Mouse (Mus musculus): Measurements from ENCODE around the gene Mfsd9. TPM values are rescaled to one million over a fixed set of nuclear protein-coding genes. Genes with fewer than 3 reads are reported as not detected.

Mfsd9 gene
- total and polyA plus RNA-seq, 2 experiments from 2014 or later, result 1.2 to 3.5 TPM

- no peak for DNase-seq (ENCODE audit: low spot score)
- H3K36me3 ChIP-seq (replicated peaks; ENCODE audit: control insufficient read depth, insufficient read depth, low read length), result no peaks in the 10 kb centered on the region
- 100% methylated on average over 1 of the region's 1 CpGs for WGBS
- H3K27ac ChIP-seq (ENCODE audit: low read depth), result no peak overlapping the region
- TF ChIP-seq CTCF (IDR thresholded peaks at IDR 0.05; ENCODE audit: low read depth) (no peak), EP300 (IDR thresholded peaks at IDR 0.05; ENCODE audit: low read depth) (no peak)
- no peak overlapping the region for H3K4me2 ChIP-seq (ENCODE audit: low read depth, low read length)
- no peaks in the 10 kb centered on the region for H3K4me1 ChIP-seq (ENCODE audit: control insufficient read depth, insufficient read depth)
- no peak overlapping the region for H3K9ac ChIP-seq (replicated peaks; ENCODE audit: low read depth, low read length)
- H3K9me3 ChIP-seq (replicated peaks; ENCODE audit: control insufficient read depth, low read length), result no peaks in the 10 kb centered on the region
- ATAC-seq (ENCODE audit: insufficient read depth, low read depth), result no peak
- no peak overlapping the region for H3K4me3 ChIP-seq (ENCODE audit: low read depth, low read length)
- H3K27me3 ChIP-seq (ENCODE audit: control insufficient read depth, insufficient read depth, low read length), result no peaks in the 10 kb centered on the region
These were observed 5.0 kb upstream of the Mfsd9 start for GRCm38 (mm10) chr1:40795508-40795907.

- Histone ChIP-seq H3K9ac (replicated peaks; ENCODE audit: low read depth, low read length) (peak overlapping the region; percentile 46), H3K9me3 (replicated peaks; ENCODE audit: control insufficient read depth, low read length) (no peaks in the 10 kb centered on the region), H3K4me1 (ENCODE audit: control insufficient read depth, insufficient read depth) (no peaks in the 10 kb centered on the region), H3K27me3 (ENCODE audit: control insufficient read depth, insufficient read depth, low read length) (no peaks in the 10 kb centered on the region), H3K4me2 (ENCODE audit: low read depth, low read length) (peak overlapping the region; percentile 68), H3K36me3 (replicated peaks; ENCODE audit: control insufficient read depth, insufficient read depth, low read length) (no peaks in the 10 kb centered on the region), H3K27ac (ENCODE audit: low read depth) (no peak overlapping the region), H3K4me3 (ENCODE audit: low read depth, low read length) (peak overlapping the region; percentile 66)
- ATAC-seq (ENCODE audit: insufficient read depth, low read depth), result 0 out of 2 replicates have a peak, but pooled peaks have one; percentile 31
- TF ChIP-seq EP300 (IDR thresholded peaks at IDR 0.05; ENCODE audit: low read depth) (no peak), CTCF (IDR thresholded peaks at IDR 0.05; ENCODE audit: low read depth) (no peak)
- WGBS, result 36% methylated on average over 5 of the region's 5 CpGs
- no peak for DNase-seq (ENCODE audit: low spot score)
These were observed 737 bp downstream of the Mfsd9 start for GRCm38 (mm10) chr1:40789666-40790233.

GRCm38 (mm10) chr1:40788956-40789355, 1.5 kb downstream of the Mfsd9 start:
- DNase-seq (ENCODE audit: low spot score) (no peak), ATAC-seq (ENCODE audit: insufficient read depth, low read depth) (no peak)
- 80% methylated on average over 6 of the region's 6 CpGs for WGBS
- Histone ChIP-seq H3K36me3 (replicated peaks; ENCODE audit: control insufficient read depth, insufficient read depth, low read length) (no peaks in the 10 kb centered on the region; the same call in 1 of the 2 replicates), H3K4me2 (ENCODE audit: low read depth, low read length) (no peak overlapping the region), H3K27ac (ENCODE audit: low read depth) (no peak overlapping the region), H3K4me3 (ENCODE audit: low read depth, low read length) (no peak overlapping the region), H3K9me3 (replicated peaks; ENCODE audit: control insufficient read depth, low read length) (no peaks in the 10 kb centered on the region), H3K9ac (replicated peaks; ENCODE audit: low read depth, low read length) (no peak overlapping the region), H3K27me3 (ENCODE audit: control insufficient read depth, insufficient read depth, low read length) (no peaks in the 10 kb centered on the region), H3K4me1 (ENCODE audit: control insufficient read depth, insufficient read depth) (no peaks in the 10 kb centered on the region)
- no peak for TF ChIP-seq CTCF (IDR thresholded peaks at IDR 0.05; ENCODE audit: low read depth)
- TF ChIP-seq EP300 (IDR thresholded peaks at IDR 0.05; ENCODE audit: low read depth), result no peak

- ATAC-seq (ENCODE audit: insufficient read depth, low read depth), result no peak
- WGBS, result 81% methylated on average over 11 of the region's 11 CpGs
- Histone ChIP-seq H3K27ac (ENCODE audit: low read depth) (no peak overlapping the region), H3K36me3 (replicated peaks; ENCODE audit: control insufficient read depth, insufficient read depth, low read length) (no peaks in the 10 kb centered on the region; the same call in 1 of the 2 replicates), H3K4me1 (ENCODE audit: control insufficient read depth, insufficient read depth) (no peaks in the 10 kb centered on the region), H3K4me3 (ENCODE audit: low read depth, low read length) (no peak overlapping the region), H3K9me3 (replicated peaks; ENCODE audit: control insufficient read depth, low read length) (no peaks in the 10 kb centered on the region), H3K27me3 (ENCODE audit: control insufficient read depth, insufficient read depth, low read length) (no peaks in the 10 kb centered on the region), H3K9ac (replicated peaks; ENCODE audit: low read depth, low read length) (no peak overlapping the region), H3K4me2 (ENCODE audit: low read depth, low read length) (no peak overlapping the region)
- TF ChIP-seq EP300 (IDR thresholded peaks at IDR 0.05; ENCODE audit: low read depth) (no peak), CTCF (IDR thresholded peaks at IDR 0.05; ENCODE audit: low read depth) (no peak)
- DNase-seq (ENCODE audit: low spot score), result no peak
These were observed 4.5 kb downstream of the Mfsd9 start for GRCm38 (mm10) chr1:40785876-40786445.

GRCm38 (mm10) chr1:40784306-40784705, 6.2 kb downstream of the Mfsd9 start:
- H3K9me3 ChIP-seq (replicated peaks; ENCODE audit: control insufficient read depth, low read length), result peaks cover 2% of the 10 kb centered on the region
- DNase-seq (ENCODE audit: low spot score) (no peak), ATAC-seq (ENCODE audit: insufficient read depth, low read depth) (no peak)
- H3K27ac ChIP-seq (ENCODE audit: low read depth), result no peak overlapping the region
- peaks cover 14% of the 10 kb centered on the region for H3K36me3 ChIP-seq (replicated peaks; ENCODE audit: control insufficient read depth, insufficient read depth, low read length)
- TF ChIP-seq EP300 (IDR thresholded peaks at IDR 0.05; ENCODE audit: low read depth) (no peak), CTCF (IDR thresholded peaks at IDR 0.05; ENCODE audit: low read depth) (no peak)
- 85% methylated on average over 9 of the region's 9 CpGs for WGBS
- H3K4me3 ChIP-seq (ENCODE audit: low read depth, low read length), result no peak overlapping the region
- H3K27me3 ChIP-seq (ENCODE audit: control insufficient read depth, insufficient read depth, low read length), result no peaks in the 10 kb centered on the region
- no peak overlapping the region for H3K9ac ChIP-seq (replicated peaks; ENCODE audit: low read depth, low read length)
- no peaks in the 10 kb centered on the region for H3K4me1 ChIP-seq (ENCODE audit: control insufficient read depth, insufficient read depth)
- H3K4me2 ChIP-seq (ENCODE audit: low read depth, low read length), result no peak overlapping the region

GRCm38 (mm10) chr1:40783450-40783849, 7.0 kb downstream of the Mfsd9 start:
- Histone ChIP-seq H3K9me3 (replicated peaks; ENCODE audit: control insufficient read depth, low read length) (peaks cover 11% of the 10 kb centered on the region), H3K4me1 (ENCODE audit: control insufficient read depth, insufficient read depth) (no peaks in the 10 kb centered on the region), H3K4me2 (ENCODE audit: low read depth, low read length) (no peak overlapping the region), H3K9ac (replicated peaks; ENCODE audit: low read depth, low read length) (no peak overlapping the region), H3K27me3 (ENCODE audit: control insufficient read depth, insufficient read depth, low read length) (no peaks in the 10 kb centered on the region), H3K27ac (ENCODE audit: low read depth) (no peak overlapping the region), H3K36me3 (replicated peaks; ENCODE audit: control insufficient read depth, insufficient read depth, low read length) (peaks cover 22% of the 10 kb centered on the region), H3K4me3 (ENCODE audit: low read depth, low read length) (no peak overlapping the region)
- ATAC-seq (ENCODE audit: insufficient read depth, low read depth) (no peak), DNase-seq (ENCODE audit: low spot score) (no peak)
- TF ChIP-seq CTCF (IDR thresholded peaks at IDR 0.05; ENCODE audit: low read depth) (no peak), EP300 (IDR thresholded peaks at IDR 0.05; ENCODE audit: low read depth) (no peak)
- 93% methylated on average over 7 of the region's 7 CpGs for WGBS
